Mouse (Mus musculus): ENCODE results near the gene Gm9044.
"Not testable (repeated sequence)": the region's sequence is repeated elsewhere in the genome, so short reads cannot be mapped to it uniquely, and the experiment has no call there.

Gm9044 gene

GRCm38 (mm10) chr10:118332308-118332707 is at the start of gene Gm9044:
Gene Gm9044, minus strand, starts transcription at chr10:118332408.
- not testable (repeated sequence) for DNase-seq (ENCODE audit: low read depth in 2 of 2, low spot score in 2 of 2)

DNA sequence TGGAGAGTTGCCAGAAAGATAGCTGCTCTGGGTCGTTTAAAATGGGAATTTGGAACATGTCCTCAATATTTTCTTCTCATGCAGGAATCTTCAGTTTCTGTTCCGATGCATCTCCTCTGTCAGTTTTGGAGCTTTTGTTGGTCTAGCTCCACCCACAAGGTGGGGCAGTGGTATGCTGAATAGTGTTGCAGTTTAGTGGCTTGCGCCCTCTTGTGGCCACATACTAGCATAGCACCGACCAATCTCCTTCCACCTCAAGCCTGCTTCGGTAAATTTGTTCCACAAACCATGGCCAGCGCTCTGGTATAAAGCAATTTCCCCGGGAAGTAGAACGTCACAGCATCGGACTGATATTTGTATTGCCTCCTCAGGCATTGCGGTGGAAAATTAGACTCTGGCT is 38.2 kb upstream of the Gm9044 start:
- DNase-seq (ENCODE audit: low read depth in 2 of 2, low spot score in 2 of 2), result peak; percentile 71 to 79

GRCm38 (mm10) chr10:118369518-118369917 is 37.3 kb upstream of the Gm9044 start:
- no peak for DNase-seq (ENCODE audit: low read depth in 2 of 2, low spot score in 2 of 2)

DNA sequence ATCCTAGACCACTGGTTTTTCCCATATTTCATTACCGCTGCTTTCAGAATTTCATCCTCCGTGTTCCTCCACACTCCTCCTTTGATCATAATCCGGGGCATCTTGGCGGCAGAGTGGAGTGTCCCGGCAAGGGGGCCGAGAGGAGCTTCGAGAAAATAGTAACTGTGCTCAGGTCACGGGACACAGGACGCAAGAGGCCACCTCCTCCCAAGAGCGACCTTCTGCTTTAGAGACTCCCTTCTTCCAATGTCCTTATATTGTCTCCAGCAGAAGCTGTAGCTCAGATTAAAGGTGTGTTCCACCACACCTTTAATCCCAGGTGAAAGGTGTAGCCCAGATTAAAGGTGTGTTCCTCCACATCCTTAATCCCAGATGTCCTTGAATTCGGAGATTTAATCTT is 21.8 kb upstream of the Gm9044 start, which contains the start of gene Gm9049:
Gene Gm9049 (minus strand): TSS at position 101 of the 400 bp plus-strand sequence.
- not testable (repeated sequence) for DNase-seq (ENCODE audit: low read depth in 2 of 2, low spot score in 2 of 2)

DNA sequence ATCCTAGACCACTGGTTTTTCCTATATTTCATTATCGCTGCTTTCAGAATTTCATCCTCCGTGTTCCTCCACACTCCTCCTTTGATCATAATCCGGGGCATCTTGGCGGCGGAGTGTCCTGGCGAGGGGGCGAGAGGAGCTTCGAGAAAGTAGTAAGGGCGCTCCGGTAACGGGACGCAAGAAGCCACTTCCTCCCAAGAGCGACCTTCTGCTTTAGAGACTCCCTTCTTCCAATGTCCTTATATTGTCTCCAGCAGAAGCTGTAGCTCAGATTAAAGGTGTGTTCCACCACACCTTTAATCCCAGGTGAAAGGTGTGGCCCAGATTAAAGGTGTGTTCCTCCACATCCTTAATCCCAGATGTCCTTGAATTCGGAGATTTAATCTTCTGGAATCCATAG is 16.4 kb upstream of the Gm9044 start, which contains the start of gene Gm9048:
Gene Gm9048 (minus strand): TSS at position 101 of the 400 bp plus-strand sequence.
- DNase-seq (ENCODE audit: low read depth in 2 of 2, low spot score in 2 of 2), result not testable (repeated sequence)

DNA sequence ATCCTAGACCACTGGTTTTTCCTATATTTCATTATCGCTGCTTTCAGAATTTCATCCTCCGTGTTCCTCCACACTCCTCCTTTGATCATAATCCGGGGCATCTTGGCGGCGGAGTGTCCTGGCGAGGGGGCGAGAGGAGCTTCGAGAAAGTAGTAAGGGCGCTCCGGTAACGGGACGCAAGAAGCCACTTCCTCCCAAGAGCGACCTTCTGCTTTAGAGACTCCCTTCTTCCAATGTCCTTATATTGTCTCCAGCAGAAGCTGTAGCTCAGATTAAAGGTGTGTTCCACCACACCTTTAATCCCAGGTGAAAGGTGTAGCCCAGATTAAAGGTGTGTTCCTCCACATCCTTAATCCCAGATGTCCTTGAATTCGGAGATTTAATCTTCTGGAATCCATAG is 10.9 kb upstream of the Gm9044 start, which contains the start of gene Gm9046:
Gene Gm9046 (minus strand): TSS at position 101 of the 400 bp plus-strand sequence.
- DNase-seq (ENCODE audit: low read depth in 2 of 2, low spot score in 2 of 2), result not testable (repeated sequence)

DNA sequence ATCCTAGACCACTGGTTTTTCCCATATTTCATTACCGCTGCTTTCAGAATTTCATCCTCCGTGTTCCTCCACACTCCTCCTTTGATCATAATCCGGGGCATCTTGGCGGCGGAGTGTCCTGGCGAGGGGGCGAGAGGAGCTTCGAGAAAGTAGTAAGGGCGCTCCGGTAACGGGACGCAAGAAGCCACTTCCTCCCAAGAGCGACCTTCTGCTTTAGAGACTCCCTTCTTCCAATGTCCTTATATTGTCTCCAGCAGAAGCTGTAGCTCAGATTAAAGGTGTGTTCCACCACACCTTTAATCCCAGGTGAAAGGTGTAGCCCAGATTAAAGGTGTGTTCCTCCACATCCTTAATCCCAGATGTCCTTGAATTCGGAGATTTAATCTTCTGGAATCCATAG is 5.5 kb upstream of the Gm9044 start, which contains the start of gene Gm9045:
Gene Gm9045 (minus strand): TSS at position 101 of the 400 bp plus-strand sequence.
- not testable (repeated sequence) for DNase-seq (ENCODE audit: low read depth in 2 of 2, low spot score in 2 of 2)

- DNase-seq (ENCODE audit: low read depth in 2 of 2, low spot score in 2 of 2), result not testable (repeated sequence)
Observed at GRCm38 (mm10) chr10:118326869-118327268, 5.3 kb downstream of the Gm9044 start, which contains the start of gene Gm9040. Gene Gm9040, minus strand, starts transcription at chr10:118326969.

DNA sequence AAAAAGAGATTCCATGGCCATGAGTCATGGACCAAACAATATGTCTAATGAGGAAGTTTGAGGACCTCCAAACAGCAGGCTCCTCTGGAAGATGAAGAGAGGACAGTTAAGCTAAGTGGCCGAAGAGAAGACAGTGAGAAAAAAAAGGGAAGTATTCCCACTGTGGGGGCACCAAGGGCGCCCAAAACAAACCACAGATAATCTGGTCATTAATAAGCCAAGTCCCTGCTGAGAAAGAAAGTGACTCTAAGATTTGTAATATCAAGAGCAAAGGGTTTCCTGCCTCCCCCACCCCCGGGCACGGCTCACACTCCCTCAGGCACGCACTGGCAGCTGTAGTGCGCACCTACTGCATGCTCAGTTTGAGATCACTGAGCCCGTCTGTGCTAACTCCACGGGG is 13.2 kb downstream of the Gm9044 start:
- DNase-seq (ENCODE audit: low read depth in 2 of 2, low spot score in 2 of 2), result no peak

GRCm38 (mm10) chr10:118302133-118302532 is 30.1 kb downstream of the Gm9044 start:
- DNase-seq (ENCODE audit: low read depth in 2 of 2, low spot score in 2 of 2), result not testable (repeated sequence)

DNA sequence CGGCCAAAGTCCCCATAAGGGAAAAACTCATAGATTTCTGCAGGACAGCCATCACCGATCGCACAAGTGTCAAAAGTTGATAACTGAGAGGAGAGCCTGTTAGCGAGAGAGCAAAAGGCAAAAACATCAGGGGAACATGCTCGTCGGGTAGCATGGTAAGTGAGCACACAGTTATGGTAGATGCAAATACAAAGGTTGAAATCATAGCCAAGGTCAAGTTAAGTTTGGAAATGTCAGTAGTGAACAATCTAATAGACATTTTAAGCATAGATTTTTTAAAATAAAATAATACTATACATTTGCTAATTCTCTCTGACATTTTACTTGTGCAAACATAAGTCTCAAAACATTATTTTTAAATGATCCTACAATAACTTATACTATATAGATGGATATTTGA is 37.3 kb downstream of the Gm9044 start, which contains the start of gene Iltifb:
Gene Iltifb (minus strand): TSS at position 101 of the 400 bp plus-strand sequence.
- no peak for DNase-seq (ENCODE audit: low read depth in 2 of 2, low spot score in 2 of 2)

- DNase-seq (ENCODE audit: low read depth in 2 of 2, low spot score in 2 of 2), result not testable (repeated sequence)
Observed at GRCm38 (mm10) chr10:118283016-118283415, 49.2 kb downstream of the Gm9044 start.

DNA sequence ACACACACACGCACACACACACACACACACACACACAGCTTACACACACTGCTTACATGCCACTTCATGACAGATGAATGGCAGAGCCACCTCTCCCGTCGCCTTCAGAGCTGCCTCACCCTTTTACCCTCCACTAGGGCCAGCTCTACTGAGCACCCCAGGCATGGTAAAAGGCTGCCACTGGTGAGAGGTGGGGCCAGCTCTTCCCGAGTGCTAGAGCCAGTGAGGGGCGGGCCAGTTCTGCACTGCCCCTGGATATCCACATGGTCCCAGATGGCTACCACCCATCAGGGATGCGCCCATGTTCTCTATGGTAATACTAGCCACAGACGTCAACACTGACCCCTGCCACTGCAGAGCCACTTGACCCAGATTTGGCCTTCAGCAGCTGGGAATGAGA is 49.6 kb downstream of the Gm9044 start:
- DNase-seq (ENCODE audit: low read depth in 2 of 2, low spot score in 2 of 2), result not testable (repeated sequence)
